Mouse (Mus musculus): ENCODE measurements at regions not wholly inside any gene's neighbourhood (a gene's known extent, or its start where the extent isn't known, plus 50 kb on each side); places are given as distances from the start of the nearest gene placed in this dataset.

- no peak for DNase-seq
These were observed 314.4 kb upstream of the Tbx3 start for GRCm38 (mm10) chr5:119356051-119356450.

DNA sequence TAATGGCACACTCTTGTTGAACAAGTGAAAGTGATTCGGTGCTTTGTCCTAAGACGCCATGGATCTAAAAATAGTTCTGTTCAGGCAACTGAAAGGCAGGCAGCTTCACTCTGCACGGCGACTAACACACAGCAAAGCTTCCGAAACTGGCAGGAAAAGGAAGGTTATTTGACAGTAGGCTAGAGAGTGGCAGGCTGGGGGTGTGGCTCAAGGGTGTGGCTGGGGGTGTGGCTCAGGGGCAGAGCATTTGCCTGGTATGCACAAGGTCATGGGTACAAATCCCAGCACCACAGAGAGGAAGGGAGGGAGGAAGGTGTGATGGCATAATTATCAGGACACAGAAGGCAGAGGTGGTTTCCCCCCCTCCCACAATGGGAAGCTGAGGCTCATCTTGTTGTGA is 310.8 kb upstream of the Tbx3 start:
- DNase-seq: peak; percentile 51 to 69

DNA sequence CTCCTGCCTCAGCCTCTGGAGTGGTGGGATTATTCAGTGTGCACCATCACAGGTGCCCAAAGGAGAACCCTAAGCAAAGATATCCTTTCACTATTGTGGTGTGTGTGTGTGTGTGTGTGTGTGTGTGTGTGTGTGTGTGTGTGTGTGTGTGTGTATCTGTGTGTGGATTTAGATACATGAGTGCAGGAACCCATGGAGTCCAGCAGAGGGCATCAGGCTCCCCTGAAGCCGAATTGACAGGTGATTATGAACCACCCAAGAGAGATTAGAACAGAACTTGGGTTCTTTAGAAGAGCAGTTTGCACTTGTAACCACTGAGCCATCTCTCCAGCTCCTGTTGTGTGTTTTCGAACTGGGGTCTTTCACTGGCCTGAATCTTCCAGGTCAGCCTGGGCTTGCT is 310.1 kb upstream of the Tbx3 start:
- no peak for DNase-seq

DNA sequence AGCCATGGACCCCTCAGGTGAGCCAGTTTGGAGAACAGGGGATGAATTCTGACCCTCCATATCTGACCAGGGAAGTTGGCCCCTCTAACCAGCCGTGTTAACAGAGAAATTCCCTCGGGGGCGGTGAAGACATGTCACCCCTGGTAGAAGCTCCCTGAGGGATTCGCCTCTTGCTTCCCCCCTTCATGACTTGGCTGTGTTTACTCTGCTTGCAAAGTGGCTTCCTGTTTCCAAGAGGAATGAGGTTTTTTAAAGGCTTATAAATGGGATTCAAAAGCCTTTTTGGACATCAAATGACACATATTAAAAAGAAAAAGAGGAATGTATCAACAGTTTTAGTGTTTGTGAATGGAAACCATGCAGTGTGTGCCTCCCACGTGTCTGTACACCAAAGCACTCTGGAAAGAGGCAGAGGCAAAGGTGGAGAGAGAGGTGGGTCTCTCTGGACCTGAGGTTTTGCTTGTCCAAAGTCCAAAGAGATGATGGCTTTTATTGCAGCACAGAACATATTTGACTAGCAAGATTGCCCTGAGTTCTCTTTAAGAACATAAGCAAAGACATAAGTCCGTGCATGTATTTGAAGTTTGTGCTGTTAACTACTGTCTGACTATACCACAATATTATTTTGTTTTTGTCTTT is 308.9 kb upstream of the Tbx3 start:
- DNase-seq: no peak

GRCm38 (mm10) chr5:119362452-119362851 is 308.0 kb upstream of the Tbx3 start:
- DNase-seq: no peak

GRCm38 (mm10) chr5:119364250-119364649 is 306.2 kb upstream of the Tbx3 start:
- no peak for DNase-seq

DNA sequence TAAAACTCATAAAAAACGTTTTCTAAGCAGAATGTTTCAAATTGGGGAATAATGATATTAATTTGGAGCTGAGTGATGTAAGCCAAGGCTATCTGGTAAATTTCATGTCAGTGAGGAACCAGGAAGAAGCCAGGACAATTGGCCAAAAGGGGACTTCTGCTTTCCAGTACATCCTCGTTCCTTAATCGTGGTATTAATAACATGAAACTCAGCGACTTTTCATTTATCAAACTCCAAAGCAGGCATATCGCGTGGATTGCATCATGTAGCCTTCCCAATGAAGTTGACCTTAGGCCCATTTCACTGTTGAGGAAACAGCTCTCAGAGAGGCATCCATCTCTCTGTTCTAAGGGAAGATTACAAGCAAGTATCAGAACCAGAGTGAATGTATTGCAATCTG is 305.3 kb upstream of the Tbx3 start:
- DNase-seq: no peak

GRCm38 (mm10) chr5:119366296-119366695 is 304.2 kb upstream of the Tbx3 start:
- DNase-seq: no peak

DNA sequence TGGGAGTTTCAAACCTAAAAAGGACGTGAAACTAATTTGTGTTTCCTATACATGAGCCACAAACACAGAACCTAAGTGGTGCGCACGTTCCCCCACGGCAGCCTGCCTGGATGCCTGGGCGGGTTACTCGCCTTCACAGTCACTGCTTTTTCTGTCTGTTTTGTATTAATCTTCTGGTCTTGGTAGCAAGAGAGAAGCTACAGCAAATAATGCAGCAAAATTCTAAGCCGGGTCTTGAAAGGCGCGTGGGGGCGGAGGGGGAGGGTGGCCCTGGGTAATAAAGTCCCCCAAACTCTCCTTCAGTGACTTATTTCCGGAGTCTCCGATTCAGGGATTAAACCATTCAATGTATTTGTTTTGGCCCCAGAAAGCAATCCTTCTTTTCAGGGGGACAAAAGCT is 300.0 kb upstream of the Tbx3 start:
- no peak for DNase-seq

- DNase-seq: no peak
These were observed 299.5 kb upstream of the Tbx3 start for GRCm38 (mm10) chr5:119370931-119371330.

- no peak for DNase-seq
These were observed 296.4 kb upstream of the Tbx3 start for GRCm38 (mm10) chr5:119373774-119374700.

GRCm38 (mm10) chr5:119374861-119375260 is 295.6 kb upstream of the Tbx3 start:
- no peak for DNase-seq

- DNase-seq: no peak
These were observed 292.2 kb upstream of the Tbx3 start for GRCm38 (mm10) chr5:119378261-119378660.

DNA sequence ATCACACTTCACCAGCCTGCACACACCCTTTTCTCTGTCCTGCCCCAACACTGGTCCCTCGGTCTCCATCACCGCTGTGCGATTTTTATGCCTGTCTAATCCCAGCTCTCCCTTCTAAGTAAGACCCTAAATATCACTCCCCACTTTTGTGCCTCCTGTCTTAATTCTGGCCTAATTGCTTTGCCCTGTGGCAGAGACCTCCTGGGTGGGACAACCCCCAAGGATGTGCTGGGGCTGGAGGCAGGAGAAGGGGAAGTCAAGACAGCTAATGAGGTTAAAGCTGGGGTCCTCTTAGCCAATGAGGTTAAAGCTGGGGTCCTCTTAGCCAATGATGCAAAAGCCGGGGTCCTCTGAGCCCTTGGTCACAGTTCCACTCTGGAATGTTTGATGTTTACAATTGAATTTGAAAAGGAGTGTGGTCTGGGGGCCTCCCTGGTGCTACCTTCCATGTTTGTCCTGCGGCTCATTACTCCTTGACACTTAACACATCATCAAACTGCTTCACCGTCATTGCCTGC is 290.5 kb upstream of the Tbx3 start:
- no peak for DNase-seq

DNA sequence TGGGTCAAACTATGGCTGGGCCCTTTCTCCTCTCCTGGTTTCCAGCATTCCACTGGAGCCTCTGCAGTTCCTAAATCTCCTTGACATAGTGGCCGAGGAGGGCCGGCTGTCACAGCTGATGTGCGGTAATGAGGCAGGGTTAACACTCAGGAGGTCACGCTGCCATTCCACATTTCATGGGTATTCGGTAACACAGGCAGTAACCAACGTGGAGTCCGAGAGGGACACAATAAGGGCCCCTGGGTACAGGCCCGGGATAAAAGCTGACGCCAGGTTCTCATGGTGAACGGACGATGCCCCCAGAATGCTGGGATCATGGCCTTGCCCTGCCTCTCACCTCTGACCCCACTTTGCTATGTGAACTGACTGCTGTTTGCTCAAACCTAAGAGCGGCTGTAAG is 289.0 kb upstream of the Tbx3 start:
- DNase-seq: no peak

- peak; percentile 50 for DNase-seq
These were observed 285.0 kb upstream of the Tbx3 start for GRCm38 (mm10) chr5:119385506-119385905.

GRCm38 (mm10) chr5:119386821-119387220 is 283.6 kb upstream of the Tbx3 start:
- peak; percentile 47 to 69 for DNase-seq

GRCm38 (mm10) chr5:119387261-119387660 is 283.2 kb upstream of the Tbx3 start:
- peak in 1 of 2 experiments; percentile 48 for DNase-seq

DNA sequence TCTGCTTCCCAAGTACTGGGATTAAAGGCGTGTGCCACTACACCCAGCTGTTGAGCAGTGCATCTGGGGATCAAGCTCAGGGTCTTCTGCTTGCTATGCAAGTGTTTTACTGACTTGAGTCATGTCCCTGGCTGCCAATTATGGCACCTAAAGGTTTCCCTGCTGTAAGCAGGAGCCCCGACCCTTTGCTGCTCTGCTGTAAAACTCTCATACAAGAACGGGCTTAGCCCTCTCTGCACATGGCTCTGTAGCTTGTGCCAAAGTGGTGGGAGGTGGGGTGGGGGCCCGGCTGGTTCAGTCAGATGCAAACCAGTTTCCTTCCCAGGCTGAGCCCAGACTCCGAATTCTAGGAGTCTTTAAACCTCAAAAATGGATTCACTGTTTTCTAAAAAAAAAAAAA is 281.6 kb upstream of the Tbx3 start:
- no peak for DNase-seq

DNA sequence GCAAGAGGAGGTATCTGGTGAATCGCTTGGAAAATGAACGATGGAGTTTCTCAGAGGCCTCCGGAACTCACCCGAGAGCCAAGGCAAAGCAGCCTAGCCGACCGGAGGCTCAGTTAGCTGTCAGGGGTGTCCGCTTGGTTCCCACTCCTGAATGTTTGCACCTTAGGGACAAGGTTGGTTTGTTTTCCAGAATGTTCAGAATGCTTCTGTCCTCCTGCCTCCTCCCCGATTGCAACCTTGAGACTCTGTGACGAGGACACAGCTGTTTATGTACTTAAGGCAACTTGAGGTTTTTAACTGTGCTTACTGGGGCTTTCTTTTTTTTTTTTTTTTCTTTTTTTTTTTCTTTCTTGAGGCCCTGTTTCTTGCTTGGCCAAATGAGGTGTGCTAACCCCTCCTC is 281.1 kb upstream of the Tbx3 start:
- no peak for DNase-seq

DNA sequence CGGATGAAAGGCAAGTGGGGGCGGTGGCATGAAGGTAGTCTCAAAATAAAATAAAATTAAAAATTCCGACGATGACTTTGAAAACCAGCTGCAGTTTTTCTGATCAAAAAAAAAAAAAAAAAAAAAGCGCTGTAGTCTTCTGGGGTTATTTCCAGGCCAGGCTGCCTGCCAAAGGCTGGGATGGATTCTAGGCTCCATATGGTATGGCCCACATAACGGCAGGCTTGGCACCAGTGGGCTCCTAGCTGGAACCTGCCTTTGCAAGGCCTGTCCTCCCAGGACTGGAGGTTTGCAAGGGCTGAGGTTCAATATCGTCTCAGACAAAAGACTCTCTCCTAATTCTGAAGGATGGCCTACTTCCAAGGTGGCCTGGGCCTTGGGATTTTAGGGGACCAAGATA is 280.6 kb upstream of the Tbx3 start:
- no peak for DNase-seq

DNA sequence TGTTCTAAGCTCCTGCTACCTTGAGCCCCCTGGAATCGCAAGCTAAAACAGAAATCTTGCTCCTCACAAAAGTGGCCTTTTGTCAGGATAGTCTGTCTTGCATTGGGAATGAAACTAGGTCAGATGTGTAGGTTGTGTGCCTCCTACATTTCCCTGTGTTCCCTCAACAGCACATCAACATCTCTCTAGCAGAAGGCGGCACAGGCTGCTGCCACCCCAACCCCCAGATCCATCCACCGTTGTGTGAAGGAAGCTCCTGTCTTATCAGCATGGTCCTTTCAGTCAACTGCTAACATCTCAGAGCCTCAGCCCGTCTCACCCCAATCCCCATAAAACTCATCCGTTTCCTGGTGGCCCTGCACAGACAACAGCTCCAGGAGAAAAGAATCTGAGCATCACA is 272.0 kb upstream of the Tbx3 start:
- no peak for DNase-seq

GRCm38 (mm10) chr5:119400223-119400935 is 270.1 kb upstream of the Tbx3 start:
- no peak for DNase-seq

Measured in adrenal gland, postnatal 36 days (tissue).